Mouse (Mus musculus) limb, embryonic 11.5 days (tissue): ENCODE measurements at regions not wholly inside any gene's neighbourhood (a gene's known extent, or its start where the extent isn't known, plus 50 kb on each side); places are given as distances from the start of the nearest gene placed in this dataset.

ENCODE experiments used
- ATAC-seq: fragments of 200-750 bp; cut with Nextera tagmentation; 2 replicates; pipeline ENCODE4 v1.8.0; 2017; ENCODE audit warnings: low read depth; ENCODE audit not compliant: insufficient number of reproducible peaks, low FRiP score, low TSS enrichment
- DNase-seq: peaks from one replicate; pipeline ENCODE4 v3.0.0-alpha.2; 2015; ENCODE audit warnings: low spot score
- H3K27ac ChIP-seq: fragments of 300-500 bp; sonication (generic); replicated peaks from 2 replicates; pipeline ENCODE4 v1.5.1; 2014; ENCODE audit warnings: low read depth, mild to moderate bottlenecking, low read length
- H3K27me3 ChIP-seq: fragments of 300-500 bp; sonication (generic); 2 replicates; pipeline ENCODE4 v1.6.1; 2014; ENCODE audit warnings: mild to moderate bottlenecking, low read length, mixed read lengths; ENCODE audit not compliant: control insufficient read depth, insufficient read depth
- H3K36me3 ChIP-seq: fragments of 300-500 bp; sonication (generic); 2 replicates; pipeline ENCODE4 v1.6.1; 2014; ENCODE audit warnings: mild to moderate bottlenecking, low read length, moderate library complexity, mixed read lengths; ENCODE audit not compliant: control insufficient read depth, insufficient read depth
- H3K4me1 ChIP-seq: fragments of 300-500 bp; sonication (generic); 2 replicates; pipeline ENCODE4 v1.6.1; 2014; ENCODE audit warnings: low read length, mixed read lengths; ENCODE audit not compliant: control insufficient read depth, insufficient read depth
- H3K4me2 ChIP-seq: fragments of 300-500 bp; sonication (generic); 2 replicates; pipeline ENCODE4 v1.6.1; 2014; ENCODE audit warnings: low read depth, mild to moderate bottlenecking, moderate library complexity; ENCODE audit not compliant: severe bottlenecking
- H3K4me3 ChIP-seq: fragments of 300-500 bp; sonication (generic); 2 replicates; pipeline ENCODE4 v1.5.1; 2014; ENCODE audit warnings: low read depth, low read length
- H3K9ac ChIP-seq: fragments of 300-500 bp; sonication (generic); 2 replicates; pipeline ENCODE4 v1.6.1; 2014; ENCODE audit warnings: mild to moderate bottlenecking, low read length
- H3K9me3 ChIP-seq: fragments of 300-500 bp; sonication (generic); 2 replicates; pipeline ENCODE4 v1.6.1; 2016; ENCODE audit warnings: low read length; ENCODE audit not compliant: control insufficient read depth
- WGBS: fragments of 180-500 bp; shearing (Covaris S2); extraction: QIAGEN DNeasy Blood & Tissue Kit; methylation state at CpG from one replicate; pipeline ENCODE4 v1.1.7; 2014; 5-methylcytosine and 5-hydroxymethylcytosine counted together

DNA sequence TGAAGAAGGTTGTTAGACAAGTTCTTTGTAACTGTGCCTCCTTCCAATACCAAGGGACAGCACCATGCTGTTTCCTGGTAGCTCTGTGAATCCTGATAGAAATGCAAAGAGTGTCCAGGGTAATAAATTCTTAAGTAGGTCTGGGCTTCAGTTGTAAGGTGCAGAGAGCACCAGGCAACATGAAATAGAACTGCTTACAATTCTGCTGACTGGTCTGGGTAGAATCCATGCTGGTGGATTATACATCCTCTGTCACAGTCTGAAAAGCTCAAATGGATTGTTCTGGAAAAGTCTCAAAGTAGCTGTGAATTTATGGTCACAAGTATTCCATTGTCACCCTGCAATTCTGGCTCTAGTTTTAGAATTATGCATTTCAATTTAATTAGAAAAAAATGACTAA, 251.7 kb downstream of the Fam84b start:
- no peaks in the 10 kb centered on the region for H3K9me3 ChIP-seq
- no peaks in the 10 kb centered on the region for H3K27me3 ChIP-seq
- H3K27ac ChIP-seq, result no peak overlapping the region
- H3K4me1 ChIP-seq, result no peaks in the 10 kb centered on the region
- H3K36me3 ChIP-seq, result no peaks in the 10 kb centered on the region
- H3K4me2 ChIP-seq, result no peak overlapping the region
- H3K4me3 ChIP-seq, result no peak overlapping the region
- ATAC-seq (no peak), DNase-seq (no peak)
- no peak overlapping the region for H3K9ac ChIP-seq

- Histone ChIP-seq H3K36me3 (no peaks in the 10 kb centered on the region), H3K4me3 (no peak overlapping the region), H3K9ac (no peak overlapping the region), H3K4me2 (no peak overlapping the region), H3K4me1 (no peaks in the 10 kb centered on the region), H3K27me3 (no peaks in the 10 kb centered on the region), H3K27ac (no peak overlapping the region), H3K9me3 (no peaks in the 10 kb centered on the region)
- WGBS, result 83% methylated on average over 5 of the region's 5 CpGs
- no peak for ATAC-seq
- no peak for DNase-seq
Observed at GRCm38 (mm10) chr15:60577084-60577483, 276.5 kb downstream of the Fam84b start.

- H3K4me2 ChIP-seq, result no peak overlapping the region
- no peak overlapping the region for H3K9ac ChIP-seq
- no peaks in the 10 kb centered on the region for H3K36me3 ChIP-seq
- H3K9me3 ChIP-seq, result no peaks in the 10 kb centered on the region
- DNase-seq, result no peak
- no peak overlapping the region for H3K4me3 ChIP-seq
- H3K4me1 ChIP-seq, result no peaks in the 10 kb centered on the region
- no peaks in the 10 kb centered on the region for H3K27me3 ChIP-seq
- 87% methylated on average over 3 of the region's 3 CpGs for WGBS
- ATAC-seq, result no peak
- H3K27ac ChIP-seq, result no peak overlapping the region
Observed at GRCm38 (mm10) chr15:60566267-60566666, 287.3 kb downstream of the Fam84b start.

DNA sequence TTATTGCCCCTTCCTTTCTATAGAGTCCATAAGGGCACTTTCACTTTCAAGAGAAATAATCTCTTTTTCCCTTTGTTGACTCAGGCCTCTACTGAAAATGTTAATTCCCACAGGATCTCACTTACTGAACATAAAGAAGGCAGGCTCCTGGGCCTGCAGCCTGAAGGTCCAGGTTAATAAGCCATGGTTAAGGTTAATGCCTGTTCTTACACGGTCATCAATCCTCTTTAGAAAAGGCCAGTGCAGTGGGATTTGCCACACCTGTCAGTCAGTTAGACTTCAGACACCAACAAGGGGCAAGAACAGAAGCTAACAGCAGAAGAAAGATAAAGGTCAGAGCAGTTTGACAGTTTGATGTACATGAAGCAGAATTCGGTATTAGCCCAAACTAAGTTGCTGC, 288.6 kb downstream of the Fam84b start:
- no peak overlapping the region for H3K9ac ChIP-seq
- 66% methylated on average over 2 of the region's 2 CpGs for whole genome bisulfite sequencing
- H3K27me3 ChIP-seq, result no peaks in the 10 kb centered on the region
- DNase-seq, result no peak
- no peak for ATAC-seq
- no peak overlapping the region for H3K27ac ChIP-seq
- no peak overlapping the region for H3K4me2 ChIP-seq
- H3K4me1 ChIP-seq, result no peaks in the 10 kb centered on the region
- H3K9me3 ChIP-seq, result no peaks in the 10 kb centered on the region
- no peaks in the 10 kb centered on the region for H3K36me3 ChIP-seq
- H3K4me3 ChIP-seq, result no peak overlapping the region

- H3K9ac ChIP-seq, result no peak overlapping the region
- WGBS, result 84% methylated on average over 1 of the region's 1 CpGs
- H3K36me3 ChIP-seq, result no peaks in the 10 kb centered on the region
- ATAC-seq (no peak), DNase-seq (no peak)
- H3K9me3 ChIP-seq, result no peaks in the 10 kb centered on the region
- no peak overlapping the region for H3K4me2 ChIP-seq
- no peaks in the 10 kb centered on the region for H3K27me3 ChIP-seq
- no peaks in the 10 kb centered on the region for H3K4me1 ChIP-seq
- no peak overlapping the region for H3K4me3 ChIP-seq
- H3K27ac ChIP-seq, result no peak overlapping the region
Observed at GRCm38 (mm10) chr15:60560641-60561040, 292.9 kb downstream of the Fam84b start.

- H3K9me3 ChIP-seq, result no peaks in the 10 kb centered on the region
- no peak overlapping the region for H3K4me3 ChIP-seq
- no peak overlapping the region for H3K27ac ChIP-seq
- WGBS, result 77% methylated on average over 2 of the region's 2 CpGs
- no peaks in the 10 kb centered on the region for H3K36me3 ChIP-seq
- no peak for ATAC-seq
- no peaks in the 10 kb centered on the region for H3K27me3 ChIP-seq
- no peaks in the 10 kb centered on the region for H3K4me1 ChIP-seq
- no peak overlapping the region for H3K9ac ChIP-seq
- no peak overlapping the region for H3K4me2 ChIP-seq
- DNase-seq, result no peak
Observed at GRCm38 (mm10) chr15:60555691-60556090, 297.9 kb downstream of the Fam84b start.

- ATAC-seq (no peak), DNase-seq (no peak)
- 44% methylated on average over 1 of the region's 1 CpGs for WGBS
Observed at GRCm38 (mm10) chr15:60554587-60554986, 299.0 kb downstream of the Fam84b start.

GRCm38 (mm10) chr15:60548045-60548444, 305.5 kb downstream of the Fam84b start:
- Histone ChIP-seq H3K4me1 (no peaks in the 10 kb centered on the region), H3K27me3 (no peaks in the 10 kb centered on the region), H3K4me2 (no peak overlapping the region), H3K4me3 (no peak overlapping the region), H3K36me3 (no peaks in the 10 kb centered on the region), H3K27ac (no peak overlapping the region), H3K9ac (no peak overlapping the region), H3K9me3 (no peaks in the 10 kb centered on the region)
- WGBS, result 91% methylated on average over 7 of the region's 7 CpGs
- ATAC-seq (no peak), DNase-seq (no peak)

More at GRCm38 (mm10) chr15:60554587-60554986, 299.0 kb downstream of the Fam84b start:
- Histone ChIP-seq H3K27ac (no peak overlapping the region), H3K36me3 (no peaks in the 10 kb centered on the region), H3K27me3 (no peaks in the 10 kb centered on the region), H3K4me2 (no peak overlapping the region), H3K4me1 (no peaks in the 10 kb centered on the region), H3K9me3 (no peaks in the 10 kb centered on the region), H3K9ac (no peak overlapping the region), H3K4me3 (no peak overlapping the region)

- 72% methylated on average over 4 of the region's 4 CpGs for WGBS
- Histone ChIP-seq H3K27ac (no peak overlapping the region), H3K27me3 (no peaks in the 10 kb centered on the region), H3K4me2 (no peak overlapping the region), H3K36me3 (no peaks in the 10 kb centered on the region), H3K9ac (no peak overlapping the region), H3K4me3 (no peak overlapping the region), H3K4me1 (no peaks in the 10 kb centered on the region), H3K9me3 (no peaks in the 10 kb centered on the region)
- DNase-seq, result no peak
- ATAC-seq, result no peak
Observed at GRCm38 (mm10) chr15:60537191-60537590, 316.4 kb downstream of the Fam84b start.
